Mouse (Mus musculus): ENCODE results near the gene Golph3l. TPM values are rescaled to one million over a fixed set of nuclear protein-coding genes. Genes with fewer than 3 reads are reported as not detected.
"Not testable (repeated sequence)": the region's sequence is repeated elsewhere in the genome, so short reads cannot be mapped to it uniquely, and the experiment has no call there.

The Golph3l gene
- polyA plus RNA-seq (2012; ENCODE audit: insufficient read depth, insufficient read length, missing spikeins), result 20.1 and 20.4 TPM in 2 replicates

GRCm38 (mm10) chr3:95588604-95589086 lies at the start of gene Golph3l:
Golph3l (plus strand) TSS chr3:95588934.
- peak within 1 kb of the TSS; percentile 29; the same call in 1 of the 2 replicates for H3K27ac ChIP-seq (replicated peaks; ENCODE audit: low read depth, low read length)
- no peaks in the 10 kb centered on the region for H3K4me1 ChIP-seq (ENCODE audit: control insufficient read depth, insufficient read depth, insufficient read length, low read length)
- H3K4me3 ChIP-seq (ENCODE audit: insufficient read depth, low read depth, low read length), result peak within 1 kb of the TSS; percentile 87

- Histone ChIP-seq H3K4me1 (ENCODE audit: control insufficient read depth, insufficient read depth, insufficient read length, low read length) (no peaks in the 10 kb centered on the region), H3K27ac (replicated peaks; ENCODE audit: low read depth, low read length) (no peak overlapping the region), H3K4me3 (ENCODE audit: insufficient read depth, low read depth, low read length) (no peak overlapping the region)
Measured at GRCm38 (mm10) chr3:95538936-95539335, 49.8 kb upstream of the Golph3l start.

- H3K4me3 ChIP-seq (ENCODE audit: insufficient read depth, low read depth, low read length), result no peak overlapping the region
- no peak overlapping the region for H3K27ac ChIP-seq (replicated peaks; ENCODE audit: low read depth, low read length)
- H3K4me1 ChIP-seq (ENCODE audit: control insufficient read depth, insufficient read depth, insufficient read length, low read length), result no peaks in the 10 kb centered on the region
Measured at GRCm38 (mm10) chr3:95539837-95540236, 48.9 kb upstream of the Golph3l start.

GRCm38 (mm10) chr3:95541186-95541585 lies 47.5 kb upstream of the Golph3l start:
- H3K4me1 ChIP-seq (ENCODE audit: control insufficient read depth, insufficient read depth, insufficient read length, low read length); H3K27ac ChIP-seq (replicated peaks; ENCODE audit: low read depth, low read length); H3K4me3 ChIP-seq (ENCODE audit: insufficient read depth, low read depth, low read length): not testable (repeated sequence)

- no peaks in the 10 kb centered on the region for H3K4me1 ChIP-seq (ENCODE audit: control insufficient read depth, insufficient read depth, insufficient read length, low read length)
Measured at GRCm38 (mm10) chr3:95542171-95542570, 46.6 kb upstream of the Golph3l start.

GRCm38 (mm10) chr3:95542981-95543380 lies 45.8 kb upstream of the Golph3l start:
- Histone ChIP-seq H3K27ac (replicated peaks; ENCODE audit: low read depth, low read length) (no peak overlapping the region), H3K4me1 (ENCODE audit: control insufficient read depth, insufficient read depth, insufficient read length, low read length) (no peaks in the 10 kb centered on the region), H3K4me3 (ENCODE audit: insufficient read depth, low read depth, low read length) (no peak overlapping the region)

More at GRCm38 (mm10) chr3:95542171-95542570, 46.6 kb upstream of the Golph3l start:
- H3K4me3 ChIP-seq (ENCODE audit: insufficient read depth, low read depth, low read length), result no peak overlapping the region
- no peak overlapping the region for H3K27ac ChIP-seq (replicated peaks; ENCODE audit: low read depth, low read length)

GRCm38 (mm10) chr3:95550176-95550575 lies 38.6 kb upstream of the Golph3l start:
- Histone ChIP-seq H3K4me1 (ENCODE audit: control insufficient read depth, insufficient read depth, insufficient read length, low read length) (no peaks in the 10 kb centered on the region), H3K4me3 (ENCODE audit: insufficient read depth, low read depth, low read length) (no peak overlapping the region), H3K27ac (replicated peaks; ENCODE audit: low read depth, low read length) (no peak overlapping the region)

GRCm38 (mm10) chr3:95553986-95554385 lies 34.7 kb upstream of the Golph3l start:
- no peak overlapping the region for H3K4me3 ChIP-seq (ENCODE audit: insufficient read depth, low read depth, low read length)
- no peak overlapping the region for H3K27ac ChIP-seq (replicated peaks; ENCODE audit: low read depth, low read length)
- H3K4me1 ChIP-seq (ENCODE audit: control insufficient read depth, insufficient read depth, insufficient read length, low read length), result no peaks in the 10 kb centered on the region

GRCm38 (mm10) chr3:95559437-95559836 lies 29.3 kb upstream of the Golph3l start, which contains the start of gene Hormad1:
Hormad1 (plus strand) TSS chr3:95559677.
- Histone ChIP-seq H3K4me1 (ENCODE audit: control insufficient read depth, insufficient read depth, insufficient read length, low read length) (no peaks in the 10 kb centered on the region), H3K27ac (replicated peaks; ENCODE audit: low read depth, low read length) (no peak within 1 kb of the TSS), H3K4me3 (ENCODE audit: insufficient read depth, low read depth, low read length) (no peak within 1 kb of the TSS)

- no peaks in the 10 kb centered on the region for H3K4me1 ChIP-seq (ENCODE audit: control insufficient read depth, insufficient read depth, insufficient read length, low read length)
- H3K27ac ChIP-seq (replicated peaks; ENCODE audit: low read depth, low read length), result no peak overlapping the region
- H3K4me3 ChIP-seq (ENCODE audit: insufficient read depth, low read depth, low read length), result no peak overlapping the region
Measured at GRCm38 (mm10) chr3:95560738-95561137, 28.0 kb upstream of the Golph3l start.

- Histone ChIP-seq H3K4me1 (ENCODE audit: control insufficient read depth, insufficient read depth, insufficient read length, low read length) (no peaks in the 10 kb centered on the region), H3K27ac (replicated peaks; ENCODE audit: low read depth, low read length) (no peak overlapping the region), H3K4me3 (ENCODE audit: insufficient read depth, low read depth, low read length) (no peak overlapping the region)
Measured at GRCm38 (mm10) chr3:95561826-95562225, 26.9 kb upstream of the Golph3l start.

GRCm38 (mm10) chr3:95569585-95569984 lies 19.1 kb upstream of the Golph3l start:
- Histone ChIP-seq H3K4me3 (ENCODE audit: insufficient read depth, low read depth, low read length) (no peak overlapping the region), H3K4me1 (ENCODE audit: control insufficient read depth, insufficient read depth, insufficient read length, low read length) (no peaks in the 10 kb centered on the region), H3K27ac (replicated peaks; ENCODE audit: low read depth, low read length) (no peak overlapping the region)

GRCm38 (mm10) chr3:95587754-95588603 lies 755 bp upstream of the Golph3l start:
- Histone ChIP-seq H3K27ac (replicated peaks; ENCODE audit: low read depth, low read length) (no peak overlapping the region), H3K4me1 (ENCODE audit: control insufficient read depth, insufficient read depth, insufficient read length, low read length) (no peaks in the 10 kb centered on the region)

GRCm38 (mm10) chr3:95598734-95599133 lies 10.0 kb downstream of the Golph3l start:
- Histone ChIP-seq H3K27ac (replicated peaks; ENCODE audit: low read depth, low read length) (no peak overlapping the region), H3K4me3 (ENCODE audit: insufficient read depth, low read depth, low read length) (no peak overlapping the region), H3K4me1 (ENCODE audit: control insufficient read depth, insufficient read depth, insufficient read length, low read length) (no peaks in the 10 kb centered on the region)

More at GRCm38 (mm10) chr3:95587754-95588603, 755 bp upstream of the Golph3l start:
- H3K4me3 ChIP-seq (ENCODE audit: insufficient read depth, low read depth, low read length), result peak overlapping the region; percentile 34

- H3K4me1 ChIP-seq (ENCODE audit: control insufficient read depth, insufficient read depth, insufficient read length, low read length), result no peaks in the 10 kb centered on the region
- H3K4me3 ChIP-seq (ENCODE audit: insufficient read depth, low read depth, low read length), result no peak overlapping the region
- H3K27ac ChIP-seq (replicated peaks; ENCODE audit: low read depth, low read length), result no peak overlapping the region
Measured at GRCm38 (mm10) chr3:95601287-95601686, 12.6 kb downstream of the Golph3l start.

GRCm38 (mm10) chr3:95606096-95606495 lies 17.4 kb downstream of the Golph3l start:
- Histone ChIP-seq H3K4me3 (ENCODE audit: insufficient read depth, low read depth, low read length) (no peak overlapping the region), H3K27ac (replicated peaks; ENCODE audit: low read depth, low read length) (no peak overlapping the region), H3K4me1 (ENCODE audit: control insufficient read depth, insufficient read depth, insufficient read length, low read length) (no peaks in the 10 kb centered on the region)

Measured in brown adipose tissue, adult 24 weeks (tissue).